Mouse (Mus musculus) MEL (cell line): ENCODE data around the gene Npcd.

Experiments used
- CTCF ChIP-seq, 3 experiments: IDR thresholded peaks in 2 of 3; conservative IDR thresholded peaks in 1 of 3; 2 replicates each; pipeline ENCODE4 v1.5.1; 2011 to 2012; ENCODE audit warnings: low read length in 3 of 3, low read depth in 2 of 3, mild to moderate bottlenecking in 2 of 3, improper control_type of control experiment in 1 of 3, inconsistent platforms in 1 of 3, mixed read lengths in 1 of 3, moderate library complexity in 1 of 3; ENCODE audit not compliant: control insufficient read depth in 1 of 3, insufficient read depth in 1 of 3, poor library complexity in 1 of 3, severe bottlenecking in 1 of 3
- GATA1 ChIP-seq: IDR thresholded peaks from 2 replicates; pipeline ENCODE4 v1.6.1; 2011; ENCODE audit warnings: low read depth, low read length, improper control_type of control experiment
- HCFC1 ChIP-seq: IDR thresholded peaks from 2 replicates; pipeline ENCODE4 v1.6.1; 2012; ENCODE audit warnings: low read depth, mild to moderate bottlenecking, inconsistent platforms, low read length, improper control_type of control experiment, moderate library complexity
- JUND ChIP-seq: IDR thresholded peaks from 2 replicates; pipeline ENCODE4 v1.6.1; 2011; ENCODE audit warnings: low read depth, mild to moderate bottlenecking, improper control_type of control experiment, low read length
- POLR2A ChIP-seq, 2 experiments: IDR thresholded peaks; 2 replicates each; pipeline ENCODE4 v1.6.1; 2011 to 2012; ENCODE audit warnings: low read length in 2 of 2, mild to moderate bottlenecking in 2 of 2, control low read depth in 1 of 2, improper control_type of control experiment in 1 of 2, low read depth in 1 of 2, moderate library complexity in 1 of 2; ENCODE audit not compliant: control insufficient read depth in 1 of 2, insufficient read depth in 1 of 2, poor library complexity in 1 of 2

DNA sequence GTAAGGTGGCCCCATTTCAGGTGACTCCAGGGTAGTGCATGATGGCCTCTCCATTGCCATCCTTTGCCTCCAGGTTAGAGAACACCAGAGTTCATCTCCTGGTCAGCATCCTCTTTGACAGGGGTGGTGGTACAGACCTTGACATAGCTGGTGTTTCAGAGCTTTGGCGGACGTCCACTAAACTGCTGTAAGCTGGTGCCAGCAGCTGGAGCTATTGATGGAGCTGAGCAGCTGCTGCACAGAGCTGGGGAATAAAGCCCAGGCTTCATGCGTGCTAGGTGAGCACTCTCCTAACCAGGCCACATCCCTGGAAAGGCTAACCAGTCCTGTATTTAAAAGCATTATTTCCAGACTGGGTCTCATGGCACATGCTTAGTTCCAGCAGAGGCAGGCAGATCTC is 46.4 kb upstream of the Npcd start:
- TF ChIP-seq CTCF (IDR thresholded peaks at IDR 0.05 in 2 of 3, conservative IDR thresholded peaks at IDR 0.05 in 1 of 3; ENCODE audit: control insufficient read depth in 1 of 3, insufficient read depth in 1 of 3, low read depth in 2 of 3, low read length in 3 of 3, poor library complexity in 1 of 3, severe bottlenecking in 1 of 3) (no peak), POLR2A (IDR thresholded peaks at IDR 0.05; ENCODE audit: control insufficient read depth in 1 of 2, insufficient read depth in 1 of 2, low read depth in 1 of 2, low read length in 2 of 2, poor library complexity in 1 of 2) (no peak), HCFC1 (no peak), GATA1 (no peak), JUND (no peak)
